Mouse (Mus musculus): ENCODE results near the gene Ncln. TPM values are rescaled to one million over a fixed set of nuclear protein-coding genes. Genes with fewer than 3 reads are reported as not detected.

Ncln gene
- polyA plus RNA-seq, 1 experiment from 2014 or later = 99.0 TPM

DNA sequence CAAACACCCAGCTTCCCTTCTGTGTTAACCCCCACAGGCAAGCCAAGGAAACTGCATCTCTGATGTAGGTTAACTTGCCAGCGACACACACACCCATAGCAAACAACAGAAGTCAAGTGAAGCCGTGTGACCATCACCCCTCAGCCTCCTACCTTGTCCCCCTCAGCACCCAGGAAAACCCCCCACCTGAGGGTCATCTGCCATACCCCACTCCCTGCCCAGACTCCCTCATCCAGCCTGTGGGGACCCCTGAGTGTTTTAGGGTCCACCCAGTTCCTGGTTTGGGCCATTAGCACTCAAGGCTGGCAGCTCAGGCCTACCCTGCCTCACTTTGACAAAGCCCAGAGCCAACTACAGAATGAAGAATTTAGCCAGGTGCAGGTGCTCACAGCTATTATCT lies 30.1 kb downstream of the Ncln start:
- Histone ChIP-seq H3K36me3 (ENCODE audit: control insufficient read depth, insufficient read depth, low read length) (no peaks in the 10 kb centered on the region), H3K27ac (ENCODE audit: low read depth) (no peak overlapping the region), H3K4me2 (ENCODE audit: low read length) (no peak overlapping the region), H3K9ac (ENCODE audit: low read length) (no peak overlapping the region), H3K9me3 (ENCODE audit: control insufficient read depth, low read length) (0 out of 2 replicates have a peak, but pooled peaks cover 2% of the 10 kb centered on the region), H3K4me1 (replicated peaks; ENCODE audit: control insufficient read depth, insufficient read depth, low read length) (0 out of 2 replicates have a peak, but pooled peaks cover 3% of the 10 kb centered on the region), H3K27me3 (replicated peaks; ENCODE audit: control insufficient read depth, insufficient read depth, low read length) (peaks cover 72% of the 10 kb centered on the region), H3K4me3 (ENCODE audit: low read depth, low read length) (no peak overlapping the region)
- DNase-seq (ENCODE audit: low spot score) (no peak), ATAC-seq (replicated peaks; ENCODE audit: low FRiP score, low TSS enrichment, low read depth) (no peak)
- 73% methylated on average over 2 of the region's 2 CpGs for WGBS

DNA sequence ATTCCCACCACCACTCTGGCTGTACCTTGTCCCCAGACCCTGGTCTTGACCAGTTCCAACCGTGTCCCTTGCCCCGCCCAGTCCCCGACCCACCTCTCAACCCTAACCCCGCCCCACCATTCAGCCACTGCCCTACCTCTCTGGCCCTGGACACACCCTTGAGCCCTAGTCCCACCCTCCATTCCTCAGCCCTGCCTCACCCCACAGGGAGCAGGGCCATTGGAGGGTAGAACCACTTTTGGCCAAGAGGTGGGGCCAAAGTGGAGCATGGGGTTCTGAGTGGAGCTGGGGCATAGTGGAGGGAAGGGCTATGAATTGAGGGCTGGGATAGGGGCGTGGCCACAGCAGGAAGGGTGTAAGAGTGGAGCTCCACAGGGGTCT lies 30.9 kb downstream of the Ncln start:
- 4% methylated on average over 5 of the region's 5 CpGs for WGBS
- no peak for DNase-seq (ENCODE audit: low spot score)
- no peak overlapping the region for H3K4me3 ChIP-seq (ENCODE audit: low read depth, low read length)
- 0 out of 2 replicates have a peak, but pooled peaks cover 2% of the 10 kb centered on the region for H3K9me3 ChIP-seq (ENCODE audit: control insufficient read depth, low read length)
- H3K36me3 ChIP-seq (ENCODE audit: control insufficient read depth, insufficient read depth, low read length) = no peaks in the 10 kb centered on the region
- no peak overlapping the region for H3K9ac ChIP-seq (ENCODE audit: low read length)
- H3K4me1 ChIP-seq (replicated peaks; ENCODE audit: control insufficient read depth, insufficient read depth, low read length) = 0 out of 2 replicates have a peak, but pooled peaks cover 3% of the 10 kb centered on the region
- peaks cover 77% of the 10 kb centered on the region for H3K27me3 ChIP-seq (replicated peaks; ENCODE audit: control insufficient read depth, insufficient read depth, low read length)
- no peak overlapping the region for H3K27ac ChIP-seq (ENCODE audit: low read depth)
- ATAC-seq (replicated peaks; ENCODE audit: low FRiP score, low TSS enrichment, low read depth) = peak; percentile 56
- no peak overlapping the region for H3K4me2 ChIP-seq (ENCODE audit: low read length)

GRCm38 (mm10) chr10:81464405-81465264 lies 31.6 kb downstream of the Ncln start:
- WGBS = under 1% methylated on average over 32 of the region's 33 CpGs
- Histone ChIP-seq H3K4me3 (ENCODE audit: low read depth, low read length) (peak overlapping the region; percentile 29), H3K36me3 (ENCODE audit: control insufficient read depth, insufficient read depth, low read length) (no peaks in the 10 kb centered on the region), H3K4me2 (ENCODE audit: low read length) (peak overlapping the region; percentile 47), H3K4me1 (replicated peaks; ENCODE audit: control insufficient read depth, insufficient read depth, low read length) (0 out of 2 replicates have a peak, but pooled peaks cover 3% of the 10 kb centered on the region), H3K27ac (ENCODE audit: low read depth) (no peak overlapping the region), H3K9ac (ENCODE audit: low read length) (no peak overlapping the region), H3K27me3 (replicated peaks; ENCODE audit: control insufficient read depth, insufficient read depth, low read length) (peaks cover 80% of the 10 kb centered on the region), H3K9me3 (ENCODE audit: control insufficient read depth, low read length) (0 out of 2 replicates have a peak, but pooled peaks cover 2% of the 10 kb centered on the region)
- ATAC-seq (replicated peaks; ENCODE audit: low FRiP score, low TSS enrichment, low read depth) (peak; percentile 83), DNase-seq (ENCODE audit: low spot score) (peak; percentile 86)

DNA sequence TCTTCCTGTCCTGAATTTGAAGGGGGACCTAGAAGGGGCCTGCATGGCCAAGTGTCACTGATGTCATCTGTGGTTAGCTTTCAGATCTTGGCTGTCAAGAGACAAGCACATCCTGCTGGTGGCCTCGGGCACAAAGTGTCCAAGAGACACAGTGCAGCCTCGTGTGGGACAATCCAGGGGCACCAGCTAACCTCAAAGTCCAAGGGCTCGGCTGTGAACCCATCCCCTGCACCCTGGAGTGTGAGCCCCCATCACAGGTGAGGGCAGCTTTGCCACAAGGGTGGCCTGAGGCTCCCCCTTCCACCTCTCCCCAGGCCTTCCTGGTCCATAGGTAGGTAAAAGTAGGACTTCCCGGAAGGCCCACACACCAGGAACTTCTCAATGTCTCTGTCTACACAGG lies 32.7 kb downstream of the Ncln start:
- Histone ChIP-seq H3K4me3 (ENCODE audit: low read depth, low read length) (no peak overlapping the region), H3K36me3 (ENCODE audit: control insufficient read depth, insufficient read depth, low read length) (no peaks in the 10 kb centered on the region), H3K9me3 (ENCODE audit: control insufficient read depth, low read length) (0 out of 2 replicates have a peak, but pooled peaks cover 2% of the 10 kb centered on the region), H3K9ac (ENCODE audit: low read length) (no peak overlapping the region), H3K4me2 (ENCODE audit: low read length) (no peak overlapping the region), H3K27me3 (replicated peaks; ENCODE audit: control insufficient read depth, insufficient read depth, low read length) (peaks cover 83% of the 10 kb centered on the region), H3K4me1 (replicated peaks; ENCODE audit: control insufficient read depth, insufficient read depth, low read length) (0 out of 2 replicates have a peak, but pooled peaks cover 3% of the 10 kb centered on the region), H3K27ac (ENCODE audit: low read depth) (no peak overlapping the region)
- DNase-seq (ENCODE audit: low spot score) (no peak), ATAC-seq (replicated peaks; ENCODE audit: low FRiP score, low TSS enrichment, low read depth) (no peak)
- WGBS = 65% methylated on average over 4 of the region's 4 CpGs

DNA sequence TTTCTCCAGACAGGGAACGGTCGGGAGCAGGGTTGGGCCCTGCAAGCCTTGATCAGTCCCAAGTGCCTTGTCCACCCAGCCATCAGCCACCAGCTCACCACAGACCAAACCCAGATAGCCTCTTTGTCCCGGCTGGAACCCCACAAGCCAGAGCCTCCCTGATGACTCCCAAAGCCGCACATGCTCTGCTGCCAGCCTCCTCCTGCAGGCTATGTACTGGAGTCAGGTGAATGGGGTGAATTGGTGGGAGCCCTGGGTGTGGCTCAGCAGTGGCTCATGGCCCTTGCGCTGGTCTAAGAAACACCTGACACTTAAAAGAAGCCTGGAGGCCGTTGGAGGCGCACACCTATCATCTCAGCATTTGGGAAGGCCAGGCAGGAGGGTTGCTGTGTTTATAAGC lies 33.3 kb downstream of the Ncln start:
- H3K4me2 ChIP-seq (ENCODE audit: low read length) = no peak overlapping the region
- H3K9me3 ChIP-seq (ENCODE audit: control insufficient read depth, low read length) = 0 out of 2 replicates have a peak, but pooled peaks cover 2% of the 10 kb centered on the region
- peaks cover 88% of the 10 kb centered on the region for H3K27me3 ChIP-seq (replicated peaks; ENCODE audit: control insufficient read depth, insufficient read depth, low read length)
- no peak for DNase-seq (ENCODE audit: low spot score)
- no peak overlapping the region for H3K4me3 ChIP-seq (ENCODE audit: low read depth, low read length)
- H3K27ac ChIP-seq (ENCODE audit: low read depth) = no peak overlapping the region
- 0 out of 2 replicates have a peak, but pooled peaks cover 3% of the 10 kb centered on the region for H3K4me1 ChIP-seq (replicated peaks; ENCODE audit: control insufficient read depth, insufficient read depth, low read length)
- ATAC-seq (replicated peaks; ENCODE audit: low FRiP score, low TSS enrichment, low read depth) = no peak
- WGBS = 74% methylated on average over 7 of the region's 7 CpGs
- H3K9ac ChIP-seq (ENCODE audit: low read length) = no peak overlapping the region
- H3K36me3 ChIP-seq (ENCODE audit: control insufficient read depth, insufficient read depth, low read length) = no peaks in the 10 kb centered on the region

GRCm38 (mm10) chr10:81462415-81462804 lies 33.8 kb downstream of the Ncln start:
- Histone ChIP-seq H3K9me3 (ENCODE audit: control insufficient read depth, low read length) (0 out of 2 replicates have a peak, but pooled peaks cover 2% of the 10 kb centered on the region), H3K4me1 (replicated peaks; ENCODE audit: control insufficient read depth, insufficient read depth, low read length) (0 out of 2 replicates have a peak, but pooled peaks cover 3% of the 10 kb centered on the region), H3K27me3 (replicated peaks; ENCODE audit: control insufficient read depth, insufficient read depth, low read length) (peaks cover 90% of the 10 kb centered on the region), H3K4me3 (ENCODE audit: low read depth, low read length) (no peak overlapping the region), H3K36me3 (ENCODE audit: control insufficient read depth, insufficient read depth, low read length) (no peaks in the 10 kb centered on the region), H3K4me2 (ENCODE audit: low read length) (no peak overlapping the region), H3K27ac (ENCODE audit: low read depth) (no peak overlapping the region), H3K9ac (ENCODE audit: low read length) (no peak overlapping the region)
- DNase-seq (ENCODE audit: low spot score) (no peak), ATAC-seq (replicated peaks; ENCODE audit: low FRiP score, low TSS enrichment, low read depth) (no peak)
- WGBS = 46% methylated on average over 7 of the region's 7 CpGs

- H3K9ac ChIP-seq (ENCODE audit: low read length) = no peak overlapping the region
- 0 out of 2 replicates have a peak, but pooled peaks cover 3% of the 10 kb centered on the region for H3K4me1 ChIP-seq (replicated peaks; ENCODE audit: control insufficient read depth, insufficient read depth, low read length)
- ATAC-seq (replicated peaks; ENCODE audit: low FRiP score, low TSS enrichment, low read depth) (no peak), DNase-seq (ENCODE audit: low spot score) (no peak)
- H3K4me2 ChIP-seq (ENCODE audit: low read length) = no peak overlapping the region
- no peaks in the 10 kb centered on the region for H3K36me3 ChIP-seq (ENCODE audit: control insufficient read depth, insufficient read depth, low read length)
- no peak overlapping the region for H3K4me3 ChIP-seq (ENCODE audit: low read depth, low read length)
- H3K27me3 ChIP-seq (replicated peaks; ENCODE audit: control insufficient read depth, insufficient read depth, low read length) = peaks cover 90% of the 10 kb centered on the region
- 0 out of 2 replicates have a peak, but pooled peaks cover 2% of the 10 kb centered on the region for H3K9me3 ChIP-seq (ENCODE audit: control insufficient read depth, low read length)
- 7% methylated on average over 16 of the region's 16 CpGs for WGBS
- no peak overlapping the region for H3K27ac ChIP-seq (ENCODE audit: low read depth)
These were observed 34.3 kb downstream of the Ncln start for GRCm38 (mm10) chr10:81461673-81462414.

- ATAC-seq (replicated peaks; ENCODE audit: low FRiP score, low TSS enrichment, low read depth) = no peak
- no peak for DNase-seq (ENCODE audit: low spot score)
- 39% methylated on average over 11 of the region's 11 CpGs for WGBS
- H3K4me3 ChIP-seq (ENCODE audit: low read depth, low read length) = no peak overlapping the region
- peaks cover 90% of the 10 kb centered on the region for H3K27me3 ChIP-seq (replicated peaks; ENCODE audit: control insufficient read depth, insufficient read depth, low read length)
- no peak overlapping the region for H3K9ac ChIP-seq (ENCODE audit: low read length)
- no peak overlapping the region for H3K4me2 ChIP-seq (ENCODE audit: low read length)
- H3K9me3 ChIP-seq (ENCODE audit: control insufficient read depth, low read length) = 0 out of 2 replicates have a peak, but pooled peaks cover 2% of the 10 kb centered on the region
- 0 out of 2 replicates have a peak, but pooled peaks cover 3% of the 10 kb centered on the region for H3K4me1 ChIP-seq (replicated peaks; ENCODE audit: control insufficient read depth, insufficient read depth, low read length)
- H3K36me3 ChIP-seq (ENCODE audit: control insufficient read depth, insufficient read depth, low read length) = no peaks in the 10 kb centered on the region
- no peak overlapping the region for H3K27ac ChIP-seq (ENCODE audit: low read depth)
These were observed 35.2 kb downstream of the Ncln start for GRCm38 (mm10) chr10:81460951-81461350.

Measured in intestine, embryonic 14.5 days (tissue).